Mouse (Mus musculus): ENCODE measurements around the gene Ikzf3. TPM values are rescaled to one million over a fixed set of nuclear protein-coding genes. Genes with fewer than 3 reads are reported as not detected.

The Ikzf3 gene
- polyA plus RNA-seq, 2 experiments: 0.23 to 0.45 TPM

GRCm38 (mm10) chr11:98537480-98538034, 8.3 kb downstream of the Ikzf3 start:
- Histone ChIP-seq H3K36me3 (ENCODE audit: control insufficient read depth, insufficient read depth, low read length) (no peaks in the 10 kb centered on the region), H3K9ac (ENCODE audit: low read depth, low read length, severe bottlenecking) (no peak overlapping the region), H3K27me3 (ENCODE audit: control insufficient read depth, insufficient read depth, low read length) (peaks cover 9% of the 10 kb centered on the region; the same call in 1 of the 2 replicates), H3K4me3 (replicated peaks; ENCODE audit: low read length) (no peak overlapping the region), H3K9me3 (ENCODE audit: control insufficient read depth, low read length) (no peaks in the 10 kb centered on the region), H3K4me1 (ENCODE audit: control insufficient read depth, insufficient read depth, low read length) (no peaks in the 10 kb centered on the region), H3K4me2 (replicated peaks; ENCODE audit: low read depth, low read length, severe bottlenecking) (no peak overlapping the region), H3K27ac (replicated peaks; ENCODE audit: low read depth, low read length) (no peak overlapping the region)
- ATAC-seq (ENCODE audit: low FRiP score, low read depth) (no peak), DNase-seq (ENCODE audit: low spot score) (no peak)
- no peak for TF ChIP-seq POLR2A (IDR thresholded peaks at IDR 0.05; ENCODE audit: borderline replicate concordance, extremely low read depth, insufficient read depth, insufficient read length)

- Histone ChIP-seq H3K4me1 (ENCODE audit: control insufficient read depth, insufficient read depth, low read length) (no peaks in the 10 kb centered on the region), H3K36me3 (ENCODE audit: control insufficient read depth, insufficient read depth, low read length) (no peaks in the 10 kb centered on the region), H3K9me3 (ENCODE audit: control insufficient read depth, low read length) (no peaks in the 10 kb centered on the region), H3K27me3 (ENCODE audit: control insufficient read depth, insufficient read depth, low read length) (no peaks in the 10 kb centered on the region), H3K4me2 (replicated peaks; ENCODE audit: low read depth, low read length, severe bottlenecking) (no peak overlapping the region), H3K4me3 (replicated peaks; ENCODE audit: low read length) (no peak overlapping the region), H3K9ac (ENCODE audit: low read depth, low read length, severe bottlenecking) (no peak overlapping the region), H3K27ac (replicated peaks; ENCODE audit: low read depth, low read length) (no peak overlapping the region)
- DNase-seq (ENCODE audit: low spot score): no peak
- no peak for TF ChIP-seq POLR2A (IDR thresholded peaks at IDR 0.05; ENCODE audit: borderline replicate concordance, extremely low read depth, insufficient read depth, insufficient read length)
- ATAC-seq (ENCODE audit: low FRiP score, low read depth): no peak
- 74% methylated on average over 10 of the region's 10 CpGs for WGBS
Measured at GRCm38 (mm10) chr11:98526824-98527461, 18.9 kb downstream of the Ikzf3 start.

- no peak overlapping the region for H3K9ac ChIP-seq (ENCODE audit: low read depth, low read length, severe bottlenecking)
- H3K27me3 ChIP-seq (ENCODE audit: control insufficient read depth, insufficient read depth, low read length): no peaks in the 10 kb centered on the region
- TF ChIP-seq POLR2A (IDR thresholded peaks at IDR 0.05; ENCODE audit: borderline replicate concordance, extremely low read depth, insufficient read depth, insufficient read length): no peak
- DNase-seq (ENCODE audit: low spot score): no peak
- ATAC-seq (ENCODE audit: low FRiP score, low read depth): no peak
- H3K27ac ChIP-seq (replicated peaks; ENCODE audit: low read depth, low read length): no peak overlapping the region
- peaks cover 6% of the 10 kb centered on the region for H3K4me1 ChIP-seq (ENCODE audit: control insufficient read depth, insufficient read depth, low read length)
- 58% methylated on average over 4 of the region's 4 CpGs for WGBS
- H3K4me2 ChIP-seq (replicated peaks; ENCODE audit: low read depth, low read length, severe bottlenecking): no peak overlapping the region
- no peak overlapping the region for H3K4me3 ChIP-seq (replicated peaks; ENCODE audit: low read length)
- H3K36me3 ChIP-seq (ENCODE audit: control insufficient read depth, insufficient read depth, low read length): no peaks in the 10 kb centered on the region
- no peaks in the 10 kb centered on the region for H3K9me3 ChIP-seq (ENCODE audit: control insufficient read depth, low read length)
Measured at GRCm38 (mm10) chr11:98525140-98525539, 20.7 kb downstream of the Ikzf3 start.

GRCm38 (mm10) chr11:98520468-98520867, 25.4 kb downstream of the Ikzf3 start:
- TF ChIP-seq POLR2A (IDR thresholded peaks at IDR 0.05; ENCODE audit: borderline replicate concordance, extremely low read depth, insufficient read depth, insufficient read length): no peak
- Histone ChIP-seq H3K4me3 (replicated peaks; ENCODE audit: low read length) (no peak overlapping the region), H3K27me3 (ENCODE audit: control insufficient read depth, insufficient read depth, low read length) (no peaks in the 10 kb centered on the region), H3K4me1 (ENCODE audit: control insufficient read depth, insufficient read depth, low read length) (peaks cover 6% of the 10 kb centered on the region), H3K4me2 (replicated peaks; ENCODE audit: low read depth, low read length, severe bottlenecking) (no peak overlapping the region), H3K36me3 (ENCODE audit: control insufficient read depth, insufficient read depth, low read length) (no peaks in the 10 kb centered on the region), H3K27ac (replicated peaks; ENCODE audit: low read depth, low read length) (no peak overlapping the region), H3K9me3 (ENCODE audit: control insufficient read depth, low read length) (no peaks in the 10 kb centered on the region), H3K9ac (ENCODE audit: low read depth, low read length, severe bottlenecking) (no peak overlapping the region)
- 23% methylated on average over 10 of the region's 10 CpGs for WGBS
- ATAC-seq (ENCODE audit: low FRiP score, low read depth) (no peak), DNase-seq (ENCODE audit: low spot score) (peak; percentile 39)

GRCm38 (mm10) chr11:98513356-98513936, 32.4 kb downstream of the Ikzf3 start:
- 81% methylated on average over 6 of the region's 6 CpGs for WGBS
- Histone ChIP-seq H3K9ac (ENCODE audit: low read depth, low read length, severe bottlenecking) (no peak overlapping the region), H3K27me3 (ENCODE audit: control insufficient read depth, insufficient read depth, low read length) (no peaks in the 10 kb centered on the region), H3K4me2 (replicated peaks; ENCODE audit: low read depth, low read length, severe bottlenecking) (no peak overlapping the region), H3K27ac (replicated peaks; ENCODE audit: low read depth, low read length) (no peak overlapping the region), H3K9me3 (ENCODE audit: control insufficient read depth, low read length) (no peaks in the 10 kb centered on the region), H3K36me3 (ENCODE audit: control insufficient read depth, insufficient read depth, low read length) (no peaks in the 10 kb centered on the region), H3K4me1 (ENCODE audit: control insufficient read depth, insufficient read depth, low read length) (no peaks in the 10 kb centered on the region), H3K4me3 (replicated peaks; ENCODE audit: low read length) (no peak overlapping the region)
- TF ChIP-seq POLR2A (IDR thresholded peaks at IDR 0.05; ENCODE audit: borderline replicate concordance, extremely low read depth, insufficient read depth, insufficient read length): no peak
- no peak for DNase-seq (ENCODE audit: low spot score)
- ATAC-seq (ENCODE audit: low FRiP score, low read depth): no peak
